Mouse (Mus musculus) thymus, adult 2 months (tissue): ENCODE measurements around the gene Nr3c2. TPM values are rescaled to one million over a fixed set of nuclear protein-coding genes. Genes with fewer than 3 reads are reported as not detected.

Experiments used
- DNase-seq: peaks from one replicate; pipeline ENCODE4 v3.0.0; 2021
- H3K27ac ChIP-seq: fragments of 200-500 bp; 2 replicates; pipeline ENCODE4 v1.5.1; 2012; ENCODE audit warnings: low read length, control low read depth; ENCODE audit not compliant: control insufficient read depth, insufficient read depth
- H3K27me3 ChIP-seq: fragments of 200-500 bp; 2 replicates; pipeline ENCODE4 v1.6.1; 2012; ENCODE audit warnings: mild to moderate bottlenecking, low read length, moderate library complexity, mixed read lengths; ENCODE audit not compliant: control insufficient read depth, insufficient read depth
- H3K36me3 ChIP-seq: fragments of 200-500 bp; 2 replicates; pipeline ENCODE4 v1.6.1; 2012; ENCODE audit warnings: mild to moderate bottlenecking, low read length, moderate library complexity; ENCODE audit not compliant: control insufficient read depth, insufficient read depth
- H3K4me1 ChIP-seq: fragments of 200-500 bp; replicated peaks from 2 replicates; pipeline ENCODE4 v1.6.1; 2012; ENCODE audit warnings: low read length; ENCODE audit not compliant: control insufficient read depth, insufficient read depth
- H3K4me3 ChIP-seq: fragments of 200-500 bp; 2 replicates; pipeline ENCODE4 v1.5.1; 2012; ENCODE audit warnings: mild to moderate bottlenecking, low read length, control low read depth, moderate library complexity; ENCODE audit not compliant: control insufficient read depth, insufficient read depth
- CTCF ChIP-seq: fragments of 200-500 bp; IDR thresholded peaks from 2 replicates; pipeline ENCODE4 v1.5.1; 2012; ENCODE audit warnings: mild to moderate bottlenecking, control low read depth, low read length, moderate library complexity, borderline replicate concordance; ENCODE audit not compliant: control insufficient read depth, poor library complexity, insufficient read depth; ENCODE audit errors: extremely low read depth
- POLR2A ChIP-seq: fragments of 200-500 bp; IDR thresholded peaks from 2 replicates; pipeline ENCODE4 v1.6.1; 2012; ENCODE audit warnings: mild to moderate bottlenecking, low read length, control low read depth, moderate library complexity; ENCODE audit not compliant: control insufficient read depth, poor library complexity, insufficient read depth; ENCODE audit errors: extremely low read depth
- WGBS: fragments of 180-500 bp; shearing (Covaris S2); methylation state at CpG from one replicate; pipeline ENCODE4 v1.1.7; 2018; 5-methylcytosine and 5-hydroxymethylcytosine counted together
- polyA plus RNA-seq: library from polyadenylated mRNA; depleted of rRNA; stranded (reverse); fragments of >200 nt; gene quantifications from 2 replicates; pipeline ENCODE4 v1.2.3, GENCODE M21; 2012

Gene Nr3c2
- polyA plus RNA-seq, 1 experiment = 1.5 TPM

DNA sequence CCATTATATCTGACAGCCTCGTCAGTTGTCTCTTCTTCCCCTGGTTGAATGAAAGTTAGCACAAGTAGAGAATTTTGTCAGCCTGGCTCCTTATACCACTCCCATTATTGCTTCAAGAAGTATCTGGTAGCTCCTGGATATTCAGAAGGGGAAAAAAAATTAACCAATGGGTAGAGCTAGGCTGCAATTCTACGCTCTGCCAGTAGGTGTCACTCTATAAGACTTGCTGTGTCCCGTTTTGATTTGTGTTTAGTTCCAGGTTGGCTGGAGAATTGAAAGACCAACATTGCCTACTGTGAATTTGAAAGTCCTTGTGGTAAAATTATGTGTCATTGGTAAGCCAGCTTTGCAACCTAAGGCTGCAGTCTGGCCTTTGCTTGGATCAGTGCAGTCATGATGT is 255.3 kb downstream of the Nr3c2 start:
- WGBS = 46% methylated on average over 3 of the region's 3 CpGs
- TF ChIP-seq POLR2A = no peak
- no peak for TF ChIP-seq CTCF
- Histone ChIP-seq H3K27me3 (no peaks in the 10 kb centered on the region), H3K27ac (no peak overlapping the region), H3K4me3 (no peak overlapping the region), H3K36me3 (no peaks in the 10 kb centered on the region), H3K4me1 (no peaks in the 10 kb centered on the region)
- peak; percentile 31 for DNase-seq

DNA sequence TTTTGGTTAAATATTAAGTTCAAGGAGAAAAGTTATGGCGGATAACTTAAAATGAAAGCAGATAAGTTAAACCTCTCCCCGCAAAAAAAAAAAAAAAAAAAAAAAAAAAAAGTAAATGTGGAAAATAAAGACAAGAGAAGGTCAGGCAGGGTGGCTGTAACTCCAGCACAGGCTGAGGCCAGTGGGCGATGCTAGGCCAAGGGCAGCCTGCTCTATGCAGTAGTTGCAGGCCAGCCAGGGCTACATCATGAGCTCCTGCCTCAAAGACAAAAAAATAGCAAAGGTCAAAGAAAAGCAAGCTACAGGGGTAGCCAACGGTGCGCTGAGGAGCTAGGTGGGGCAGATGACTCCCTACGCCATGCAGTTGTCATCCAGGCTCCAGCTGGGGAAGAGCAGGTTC is 270.1 kb downstream of the Nr3c2 start:
- Histone ChIP-seq H3K4me1 (no peaks in the 10 kb centered on the region), H3K27ac (no peak overlapping the region), H3K36me3 (no peaks in the 10 kb centered on the region), H3K27me3 (no peaks in the 10 kb centered on the region), H3K4me3 (no peak overlapping the region)
- 95% methylated on average over 6 of the region's 6 CpGs for WGBS
- no peak for DNase-seq
- TF ChIP-seq CTCF (no peak), POLR2A (no peak)

DNA sequence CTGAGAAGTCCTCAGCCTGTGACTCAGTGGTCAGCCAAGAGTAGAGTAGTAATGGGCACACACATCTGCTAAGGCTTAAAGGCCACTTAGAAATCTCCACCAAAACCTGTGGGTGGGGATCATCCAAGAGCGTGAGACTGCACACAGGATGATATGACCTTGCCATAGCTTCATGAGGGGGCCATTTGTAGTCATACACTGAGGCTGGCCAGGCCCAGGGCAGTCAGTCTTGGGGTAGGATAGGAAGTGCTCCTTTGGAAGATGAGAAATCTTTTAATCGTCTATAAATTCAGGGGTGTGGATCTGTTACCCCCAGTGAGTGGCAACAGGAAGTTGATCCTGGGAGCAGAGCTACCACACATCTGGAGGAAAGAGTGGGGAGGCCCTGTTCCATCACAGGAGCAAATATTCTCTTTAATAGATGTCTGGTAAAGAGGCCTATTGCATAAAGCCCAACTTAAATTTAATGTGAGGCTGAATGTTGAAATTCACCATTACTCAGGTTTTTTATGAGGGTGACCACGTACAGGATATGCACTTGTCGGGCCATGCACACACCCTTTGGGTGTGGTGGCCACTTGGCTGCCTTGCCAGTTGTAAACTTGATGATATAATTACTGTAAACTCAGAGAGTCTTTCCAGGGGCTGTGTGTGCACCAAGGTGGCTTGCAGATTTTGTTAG is 270.7 kb downstream of the Nr3c2 start:
- DNase-seq = no peak
- no peaks in the 10 kb centered on the region for H3K27me3 ChIP-seq
- H3K36me3 ChIP-seq = no peaks in the 10 kb centered on the region
- no peaks in the 10 kb centered on the region for H3K4me1 ChIP-seq
- 66% methylated on average over 4 of the region's 4 CpGs for WGBS
- no peak overlapping the region for H3K4me3 ChIP-seq
- H3K27ac ChIP-seq = no peak overlapping the region
- TF ChIP-seq CTCF = no peak
- no peak for TF ChIP-seq POLR2A

DNA sequence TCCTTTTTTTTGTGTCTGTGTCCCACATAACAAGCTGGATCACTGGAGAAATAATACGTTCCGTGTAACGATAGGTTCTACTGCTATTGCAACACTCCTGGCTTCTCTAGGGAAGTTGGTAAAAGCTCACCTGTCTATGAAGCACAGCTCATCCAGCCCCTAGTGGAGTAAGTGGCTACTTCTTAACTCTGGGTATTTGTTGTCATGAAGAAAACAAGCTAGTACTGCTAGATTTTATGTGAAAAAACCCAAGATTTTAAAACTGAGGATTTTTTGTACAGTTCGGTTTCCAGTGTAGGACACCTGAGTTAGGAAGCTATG is 271.2 kb downstream of the Nr3c2 start:
- Histone ChIP-seq H3K27ac (no peak overlapping the region), H3K4me3 (no peak overlapping the region), H3K36me3 (no peaks in the 10 kb centered on the region), H3K27me3 (no peaks in the 10 kb centered on the region), H3K4me1 (no peaks in the 10 kb centered on the region)
- TF ChIP-seq CTCF (no peak), POLR2A (no peak)
- 97% methylated on average over 4 of the region's 4 CpGs for WGBS
- DNase-seq = no peak

DNA sequence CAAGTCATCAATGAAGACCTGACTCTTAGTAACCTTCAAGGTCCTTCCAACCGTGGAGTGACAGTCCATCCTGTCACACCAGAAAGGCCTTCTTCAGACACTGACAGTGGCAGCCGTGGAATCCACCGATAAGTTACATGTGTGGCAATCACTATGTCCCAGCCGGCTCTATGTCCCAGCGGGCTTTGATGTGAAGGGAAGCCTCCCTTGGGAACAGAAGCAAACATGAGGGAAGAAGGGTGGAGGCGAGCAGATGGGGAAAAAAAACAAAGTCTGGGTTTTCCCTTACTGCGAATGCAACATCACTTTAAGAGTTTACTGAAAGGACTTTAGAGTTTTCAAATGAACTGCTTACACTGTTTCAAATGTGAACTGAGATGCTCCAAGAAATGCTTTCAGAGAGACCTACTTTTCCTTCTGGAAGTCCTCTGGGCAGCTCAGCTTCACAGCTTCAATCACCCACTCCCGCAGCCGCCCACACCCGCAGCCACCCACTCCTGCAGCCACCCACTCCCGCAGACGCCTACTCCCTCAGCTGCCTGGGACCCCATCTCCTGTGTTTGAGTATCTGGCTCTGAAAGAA is 273.9 kb downstream of the Nr3c2 start:
- 86% methylated on average over 12 of the region's 12 CpGs for WGBS
- Histone ChIP-seq H3K27ac (no peak overlapping the region), H3K4me3 (no peak overlapping the region), H3K27me3 (no peaks in the 10 kb centered on the region), H3K36me3 (no peaks in the 10 kb centered on the region), H3K4me1 (no peaks in the 10 kb centered on the region)
- TF ChIP-seq POLR2A (no peak), CTCF (no peak)
- no peak for DNase-seq

DNA sequence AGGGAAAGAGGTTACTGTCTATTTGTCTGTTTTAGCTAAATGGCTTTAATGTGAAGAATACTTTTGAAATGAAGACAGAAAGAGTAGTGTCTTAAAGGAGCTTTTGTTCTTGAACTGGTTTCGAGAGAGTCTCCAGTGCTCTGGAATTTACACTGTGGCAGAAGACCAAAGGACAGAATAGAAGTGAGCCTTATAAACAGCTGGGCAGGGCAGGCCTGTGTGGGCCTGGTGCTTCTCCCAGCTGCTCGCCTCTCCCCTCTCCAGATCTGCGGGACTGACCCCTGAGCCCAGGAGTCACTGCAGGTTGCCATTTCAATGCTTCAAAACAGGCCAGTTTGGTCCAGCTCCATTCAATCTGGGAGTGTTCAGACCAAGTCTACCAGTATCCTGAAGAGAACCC is 274.5 kb downstream of the Nr3c2 start:
- WGBS = 85% methylated on average over 3 of the region's 3 CpGs
- TF ChIP-seq POLR2A = no peak
- TF ChIP-seq CTCF = no peak
- H3K4me3 ChIP-seq = no peak overlapping the region

More for the DNA sequence above, 274.5 kb downstream of the Nr3c2 start:
- no peak for DNase-seq
- Histone ChIP-seq H3K36me3 (no peaks in the 10 kb centered on the region), H3K4me1 (no peaks in the 10 kb centered on the region), H3K27me3 (no peaks in the 10 kb centered on the region), H3K27ac (no peak overlapping the region)
